ENCODE assay signal across 26 mouse cellular contexts in genomic region chr2:72328435-72328834, GRCm38 (mm10). TPM values are rescaled to one million over a fixed set of nuclear protein-coding genes. Genes with fewer than 3 reads are reported as not detected.
DNase-seq lines count a peak whose midpoint lies in the region; ATAC-seq and TF ChIP-seq lines count a peak whose summit lies in the region.
"Had no signal": no experiment of that assay in that cellular context is flagged by ENCODE, and none has a peak within 500 bp of the region (broad histone marks: within the 10 kb centered on the region; RNA-seq: fewer than 3 reads in every experiment).

No protein-coding gene starts in this region.

- no peak for TF ChIP-seq CTCF in bone marrow, adult 2 months (IDR thresholded peaks at IDR 0.05; ENCODE audit: control insufficient read depth, insufficient read depth, low read length)

- DNase-seq in 416B (ENCODE audit: low read depth), result peak; percentile 68
- DNase-seq in CD4-positive helper T cell, adult 2 months (ENCODE audit: low read depth, low spot score), result peak; percentile 16
- peak; percentile 33 for DNase-seq in induced T-regulatory cell, adult 2 months (ENCODE audit: low read depth)
- DNase-seq in spleen, postnatal 4 days (ENCODE audit: low spot score in 2 of 2), result no peak
- DNase-seq in adrenal gland, postnatal 14 days, result no peak
- DNase-seq: adrenal gland, postnatal 10 days; cerebellum, adult 11 months; cerebellum, adult 9-11 months; forebrain, postnatal 0 days; heart, adult 11 months; heart, postnatal 10 days; kidney, adult 18-20 months; liver; lung, postnatal 4 days; right cerebral cortex, postnatal 14 days had no signal

- TF ChIP-seq POLR2A in bone marrow, adult 2 months (IDR thresholded peaks at IDR 0.05; ENCODE audit: borderline replicate concordance, control insufficient read depth, low read depth, low read length), result no peak

- H3K4me1 ChIP-seq in bone marrow, adult 2 months (ENCODE audit: control insufficient read depth, insufficient read depth, low read length), result peaks cover 3% of the 10 kb centered on the region; the same call in 1 of the 2 replicates

- H3K4me3 ChIP-seq in bone marrow, adult 2 months (replicated peaks; ENCODE audit: control insufficient read depth, low read depth, low read length), result no peak overlapping the region
- H3K4me3 ChIP-seq: embryonic facial prominence, embryonic 10.5 days; heart, embryonic 12.5 days; hindbrain, embryonic 12.5 days; limb, embryonic 10.5 days; liver, embryonic 15.5 days; midbrain, embryonic 13.5 days; neural tube, embryonic 12.5 days had no signal

- 47% methylated on average over 3 of the region's 3 CpGs for WGBS in bone marrow, adult 2 months

- ATAC-seq in megakaryocyte-erythroid progenitor cell, adult 5-6 weeks (replicated peaks; ENCODE audit: low FRiP score, low TSS enrichment, poor library complexity, severe bottlenecking), result no peak
- ATAC-seq: forebrain, postnatal 0 days; midbrain, embryonic 13.5 days; Patski had no signal

- peak overlapping the region; percentile 18; the same call in 1 of the 2 replicates for H3K27ac ChIP-seq in bone marrow, adult 2 months (ENCODE audit: control insufficient read depth, insufficient read depth, low read depth, low read length, poor library complexity)
- H3K27ac ChIP-seq: embryonic facial prominence, embryonic 10.5 days; hindbrain, embryonic 12.5 days; kidney, postnatal 0 days; limb, embryonic 10.5 days; liver, embryonic 15.5 days; midbrain, embryonic 13.5 days; neural tube, embryonic 12.5 days had no signal

RNA-seq across cellular contexts. Expression of gene Map3k20, which starts 43.0 kb away (rescaled TPM):
- 8.5 and 12.1 TPM in 2 replicates for polyA plus RNA-seq in bone marrow, adult 2 months (2011; ENCODE audit: insufficient read depth, insufficient read length, low replicate concordance, missing spikeins)
- total RNA-seq in megakaryocyte-erythroid progenitor cell, adult 5-6 weeks (2014; fragmentation: Nextera tagmentation), result 34.4 and 46.9 TPM in 2 replicates
- total RNA-seq in megakaryocyte-erythroid progenitor cell, adult 5-6 weeks (2017), result 30.5 and 34.1 TPM in 2 replicates
- 33.5 and 36.1 TPM in 2 replicates for total RNA-seq in adrenal gland, postnatal 14 days (2021)

Comparison
In these comparisons a context has a peak if more than half of its experiments do, and no peak if none do; other contexts are left out.
1. DNase-seq: peak in 416B (single experiment), CD4-positive helper T cell, adult 2 months (single experiment) and induced T-regulatory cell, adult 2 months (single experiment); none in spleen, postnatal 4 days (0 of 2) and adrenal gland, postnatal 14 days (single experiment).